Mouse (Mus musculus) kidney, postnatal 0 days (tissue): Measurements from ENCODE around the gene Apof. TPM values are rescaled to one million over a fixed set of nuclear protein-coding genes. Genes with fewer than 3 reads are reported as not detected.

Experiments
- ATAC-seq: fragments of 200-750 bp; cut with Nextera tagmentation; replicated peaks from 2 replicates; pipeline ENCODE4 v1.8.0; 2017; ENCODE audit warnings: low read depth, moderate number of reproducible peaks, moderate TSS enrichment, moderate library complexity; ENCODE audit not compliant: low FRiP score
- DNase-seq: peaks from one replicate; pipeline ENCODE4 v3.0.0-alpha.2; 2016; ENCODE audit warnings: low spot score
- H3K27ac ChIP-seq: fragments of 300-500 bp; sonication (generic); 2 replicates; pipeline ENCODE4 v1.5.1; 2014; ENCODE audit warnings: mild to moderate bottlenecking
- H3K27me3 ChIP-seq: fragments of 300-500 bp; sonication (generic); 2 replicates; pipeline ENCODE4 v1.6.1; 2014; ENCODE audit warnings: low read length, mixed read lengths; ENCODE audit not compliant: insufficient read depth
- H3K36me3 ChIP-seq: fragments of 300-500 bp; sonication (generic); 2 replicates; pipeline ENCODE4 v1.6.1; 2014; ENCODE audit warnings: low read length, mixed read lengths; ENCODE audit not compliant: insufficient read depth
- H3K4me1 ChIP-seq: fragments of 300-500 bp; sonication (generic); replicated peaks from 2 replicates; pipeline ENCODE4 v1.6.1; 2014; ENCODE audit warnings: antibody characterized with exemption, low read length, mixed read lengths; ENCODE audit not compliant: insufficient read depth
- H3K4me2 ChIP-seq: fragments of 300-500 bp; sonication (generic); 2 replicates; pipeline ENCODE4 v1.6.1; 2014; ENCODE audit warnings: mild to moderate bottlenecking, low read length, moderate library complexity, mixed read lengths
- H3K4me3 ChIP-seq: fragments of 300-500 bp; sonication (generic); replicated peaks from 2 replicates; pipeline ENCODE4 v1.5.1; 2014; ENCODE audit warnings: low read depth, low read length
- H3K9ac ChIP-seq: fragments of 300-500 bp; sonication (generic); 2 replicates; pipeline ENCODE4 v1.6.1; 2014; ENCODE audit warnings: low read depth, low read length
- H3K9me3 ChIP-seq: fragments of 300-500 bp; sonication (generic); replicated peaks from 2 replicates; pipeline ENCODE4 v1.6.1; 2016; ENCODE audit warnings: low read length, inconsistent platforms, mixed read lengths
- CTCF ChIP-seq: IDR thresholded peaks from 2 replicates; pipeline ENCODE4 v1.5.1; 2016; ENCODE audit warnings: antibody characterized with exemption, low read depth, mild to moderate bottlenecking, moderate library complexity
- WGBS: fragments of 180-500 bp; shearing (Covaris S2); extraction: QIAGEN DNeasy Blood & Tissue Kit; methylation state at CpG from one replicate; pipeline ENCODE4 v1.1.7; 2014; 5-methylcytosine and 5-hydroxymethylcytosine counted together
- polyA plus RNA-seq: library from polyadenylated mRNA; unstranded; fragments of >200 nt; fragmentation: Nextera tagmentation; extraction: Ambion mirVana; gene quantifications from 2 replicates; pipeline ENCODE4 v1.2.1, GENCODE M21; 2015

Gene Apof
- polyA plus RNA-seq, 1 experiment from 2014 or later = 0.21 TPM

DNA sequence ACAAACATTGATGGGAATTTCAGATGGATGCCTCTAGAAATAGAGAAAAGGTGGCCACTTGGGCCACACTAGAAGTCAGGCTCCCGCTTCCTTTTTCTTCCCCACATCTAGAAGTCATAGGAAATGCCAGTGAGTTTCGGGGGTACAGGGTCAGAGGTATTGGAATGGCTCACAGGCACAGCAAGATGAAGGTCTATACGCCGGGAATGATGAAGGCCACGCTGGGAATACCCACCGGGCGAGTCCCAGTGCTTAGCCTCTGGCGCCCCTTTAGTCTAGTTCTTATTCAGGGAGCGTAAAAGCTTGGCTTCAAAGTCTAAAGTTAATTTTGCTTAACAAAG is 34.3 kb downstream of the Apof start:
- under 1% methylated on average over 9 of the region's 9 CpGs for WGBS
- TF ChIP-seq CTCF = no peak
- peaks cover 15% of the 10 kb centered on the region for H3K4me1 ChIP-seq
- peak overlapping the region; percentile 81 for H3K9ac ChIP-seq
- peak overlapping the region; percentile 84 for H3K4me2 ChIP-seq
- DNase-seq (no peak), ATAC-seq (peak; percentile 53)
- peak overlapping the region; percentile 57 for H3K4me3 ChIP-seq
- no peaks in the 10 kb centered on the region for H3K27me3 ChIP-seq
- 0 out of 2 replicates have a peak, but pooled peaks cover 5% of the 10 kb centered on the region for H3K36me3 ChIP-seq
- peak overlapping the region; percentile 98 for H3K27ac ChIP-seq
- H3K9me3 ChIP-seq = no peaks in the 10 kb centered on the region

DNA sequence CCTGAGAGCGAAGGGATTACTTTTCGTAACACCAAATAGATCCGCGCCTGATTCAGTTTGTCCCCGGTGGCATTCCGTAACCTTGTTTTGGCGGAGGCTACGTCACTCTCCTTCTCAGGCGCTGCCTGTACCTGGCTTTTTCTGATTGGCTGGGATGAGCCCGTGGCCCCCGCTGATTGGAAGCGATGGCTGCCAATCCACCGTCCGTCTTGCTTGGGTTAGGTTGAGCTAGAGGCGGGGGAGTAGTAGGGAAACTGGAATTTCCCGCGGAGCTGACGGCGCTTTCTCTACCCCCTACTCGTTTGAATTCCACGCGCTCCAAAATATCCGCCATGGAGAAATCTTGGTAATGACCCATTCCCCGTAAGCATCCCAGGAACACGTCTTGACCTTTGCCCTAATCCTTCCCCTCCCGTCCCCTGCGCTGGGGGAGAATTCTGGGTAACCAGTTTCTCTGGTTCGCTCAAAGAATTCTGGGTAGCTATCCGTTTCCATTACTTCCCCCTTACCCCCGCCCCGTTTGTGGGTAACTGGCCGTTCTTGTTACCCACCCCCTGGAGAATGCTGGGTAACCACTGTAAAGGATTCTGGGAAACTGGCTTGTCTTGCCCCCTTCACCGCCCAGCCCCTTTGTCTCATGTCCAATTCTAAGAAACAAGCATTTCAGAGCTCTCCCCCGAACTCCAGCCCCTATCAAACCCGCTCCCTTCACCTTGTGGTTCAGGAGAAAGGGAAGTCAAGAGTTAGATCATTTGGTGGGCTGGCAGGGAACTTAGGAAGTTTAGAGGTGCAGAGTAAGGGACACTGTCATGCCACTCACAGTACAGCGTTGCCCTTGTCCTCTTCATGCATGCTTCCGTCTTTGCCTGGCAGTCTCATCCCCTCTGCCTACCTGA is 34.9 kb downstream of the Apof start, which contains the start of gene Pan2:
Gene Pan2 (plus strand): TSS at position 210 of the 896 bp plus-strand sequence.
- no peaks in the 10 kb centered on the region for H3K27me3 ChIP-seq
- H3K4me1 ChIP-seq = peaks cover 15% of the 10 kb centered on the region
- ATAC-seq = peak; percentile 99

DNA sequence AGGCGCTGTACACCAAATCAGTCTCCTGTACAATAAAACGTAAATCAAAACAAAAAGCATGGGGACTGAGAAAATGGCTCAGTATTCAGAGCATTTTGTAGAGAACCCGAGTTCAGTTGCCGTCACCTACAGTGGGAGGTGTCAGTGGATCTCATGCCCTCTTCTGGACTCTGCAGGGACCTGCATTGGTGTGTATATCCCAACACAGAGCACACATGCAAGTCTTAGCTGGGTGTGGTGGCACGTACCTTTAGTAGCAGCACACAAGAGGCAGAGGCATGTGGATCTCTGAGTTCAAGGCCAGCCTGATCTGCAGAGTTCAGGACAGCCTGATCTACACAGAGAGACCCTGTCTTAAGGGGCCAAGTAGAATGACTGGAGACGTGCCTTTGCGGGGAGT is 41.2 kb downstream of the Apof start:
- TF ChIP-seq CTCF = no peak
- H3K36me3 ChIP-seq = peaks cover 43% of the 10 kb centered on the region
- H3K4me2 ChIP-seq = no peak overlapping the region
- no peak overlapping the region for H3K27ac ChIP-seq
- no peak overlapping the region for H3K4me3 ChIP-seq
- no peaks in the 10 kb centered on the region for H3K27me3 ChIP-seq
- H3K9me3 ChIP-seq = no peaks in the 10 kb centered on the region
- no peak for DNase-seq
- no peaks in the 10 kb centered on the region for H3K4me1 ChIP-seq
- no peak overlapping the region for H3K9ac ChIP-seq
- 90% methylated on average over 7 of the region's 7 CpGs for WGBS
- ATAC-seq = no peak

More for the DNA sequence above, 34.9 kb downstream of the Apof start, which contains the start of gene Pan2:
- Histone ChIP-seq H3K27ac (peak within 1 kb of the TSS; percentile 98), H3K4me2 (peak within 1 kb of the TSS; percentile 84), H3K9me3 (no peaks in the 10 kb centered on the region), H3K4me3 (peak within 1 kb of the TSS; percentile 57), H3K9ac (peak within 1 kb of the TSS; percentile 81), H3K36me3 (0 out of 2 replicates have a peak, but pooled peaks cover 5% of the 10 kb centered on the region)
- WGBS = 1% methylated on average over 37 of the region's 37 CpGs
- peak; percentile 99 for DNase-seq
- TF ChIP-seq CTCF = no peak

DNA sequence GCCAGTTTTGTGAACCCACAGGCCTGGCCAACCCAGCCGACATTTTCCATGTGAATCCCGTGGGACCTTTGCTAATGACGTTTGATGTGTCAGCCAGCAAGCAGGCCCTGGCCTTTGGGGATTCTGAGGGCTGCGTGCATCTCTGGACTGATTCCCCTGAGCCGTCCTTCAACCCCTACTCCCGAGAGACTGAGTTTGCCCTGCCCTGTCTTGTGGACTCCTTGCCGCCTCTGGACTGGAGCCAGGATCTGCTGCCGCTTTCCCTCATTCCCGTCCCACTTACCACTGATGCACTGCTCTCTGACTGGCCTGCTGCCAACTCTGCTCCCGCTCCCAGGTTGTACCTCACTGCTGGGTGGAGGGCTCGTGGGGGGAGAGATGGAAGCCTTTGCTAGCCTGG is 41.7 kb downstream of the Apof start:
- H3K27me3 ChIP-seq = no peaks in the 10 kb centered on the region
- 60% methylated on average over 11 of the region's 11 CpGs for WGBS

DNA sequence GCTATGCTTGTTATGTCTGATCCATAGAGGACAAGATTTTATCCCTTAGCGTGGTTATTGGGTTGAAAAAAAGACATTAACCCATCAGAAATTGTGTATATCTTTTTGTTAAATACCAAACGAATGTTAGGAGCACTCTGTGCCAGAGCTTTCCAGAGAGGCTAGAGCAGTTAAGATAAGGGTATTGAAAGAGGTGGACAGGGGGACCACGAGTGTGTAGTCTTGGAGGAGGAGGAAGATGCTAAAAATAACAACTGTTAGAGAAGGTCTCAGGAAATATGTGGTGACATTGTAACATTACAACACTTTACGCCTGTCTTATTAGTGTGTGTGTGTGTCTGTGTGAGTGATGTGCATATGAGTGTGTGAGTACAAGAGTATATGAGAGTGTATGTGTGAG is 42.4 kb downstream of the Apof start:
- DNase-seq (no peak), ATAC-seq (no peak)
- Histone ChIP-seq H3K4me2 (no peak overlapping the region), H3K4me1 (no peaks in the 10 kb centered on the region), H3K4me3 (no peak overlapping the region), H3K9ac (no peak overlapping the region), H3K27ac (no peak overlapping the region), H3K27me3 (no peaks in the 10 kb centered on the region), H3K9me3 (no peaks in the 10 kb centered on the region), H3K36me3 (peaks cover 54% of the 10 kb centered on the region)
- WGBS = 83% methylated on average over 4 of the region's 4 CpGs
- TF ChIP-seq CTCF = no peak

More for the DNA sequence above, 41.7 kb downstream of the Apof start:
- no peak for TF ChIP-seq CTCF
- Histone ChIP-seq H3K4me2 (no peak overlapping the region), H3K9ac (no peak overlapping the region), H3K9me3 (no peaks in the 10 kb centered on the region), H3K4me3 (no peak overlapping the region), H3K36me3 (peaks cover 48% of the 10 kb centered on the region), H3K4me1 (no peaks in the 10 kb centered on the region), H3K27ac (no peak overlapping the region)
- ATAC-seq (no peak), DNase-seq (no peak)

DNA sequence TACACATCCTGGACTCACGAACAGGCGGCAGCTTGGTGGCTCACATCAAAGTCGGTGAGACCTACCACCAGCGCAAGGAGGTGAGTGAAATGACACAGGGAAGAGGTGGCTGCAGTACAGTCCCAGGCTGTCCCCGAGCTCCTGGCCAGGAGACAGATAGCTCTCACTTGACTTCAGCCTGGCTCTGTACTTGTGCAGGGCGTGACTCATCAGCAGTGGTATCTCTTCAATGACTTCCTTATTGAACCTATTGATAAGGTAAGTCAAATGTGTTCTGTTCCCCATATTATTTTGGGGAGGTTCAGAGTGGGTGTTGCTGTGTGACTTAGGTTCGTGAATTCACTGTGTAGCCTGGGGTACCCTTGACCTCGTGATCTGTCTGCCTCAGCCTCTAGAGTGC is 47.1 kb downstream of the Apof start:
- no peak for TF ChIP-seq CTCF
- no peak for DNase-seq
- H3K36me3 ChIP-seq = peaks cover 64% of the 10 kb centered on the region
- H3K4me2 ChIP-seq = no peak overlapping the region
- no peak overlapping the region for H3K9ac ChIP-seq
- H3K9me3 ChIP-seq = no peaks in the 10 kb centered on the region
- H3K27me3 ChIP-seq = no peaks in the 10 kb centered on the region
- ATAC-seq = no peak
- no peak overlapping the region for H3K4me3 ChIP-seq
- H3K4me1 ChIP-seq = no peaks in the 10 kb centered on the region
- no peak overlapping the region for H3K27ac ChIP-seq
- WGBS = 92% methylated on average over 8 of the region's 8 CpGs

Other genes with a start within 250 kb of the Apof start
- 769 and 820 TPM in 2 replicates for gene Naca, start 233.1 kb upstream of the Apof start, polyA plus RNA-seq
- gene Ptges3, start 209.7 kb upstream of the Apof start, polyA plus RNA-seq = 467 and 468 TPM in 2 replicates
- gene Atp5b, start 185.4 kb upstream of the Apof start, polyA plus RNA-seq = 3,631 and 3,848 TPM in 2 replicates
- 9.8 and 11.3 TPM in 2 replicates for gene Baz2a, start 177.1 kb upstream of the Apof start, polyA plus RNA-seq
- 27.0 and 30.0 TPM in 2 replicates for gene Rbms2, start 88.4 kb upstream of the Apof start, polyA plus RNA-seq
- gene Gls2, start 74.2 kb upstream of the Apof start, polyA plus RNA-seq = 0.68 and 0.79 TPM in 2 replicates
- gene Spryd4, start 56.9 kb upstream of the Apof start, polyA plus RNA-seq = 31.5 and 35.1 TPM in 2 replicates
- not detected in 2 replicates for gene Mip, start 42.8 kb upstream of the Apof start, polyA plus RNA-seq
- 26.4 and 33.3 TPM in 2 replicates for gene Timeless, start 36.6 kb upstream of the Apof start, polyA plus RNA-seq
- 0.11 and 0.34 TPM in 2 replicates for gene Apon, start 14.6 kb upstream of the Apof start, polyA plus RNA-seq
- 9.0 and 10.9 TPM in 2 replicates for gene Stat2, start 1.9 kb downstream of the Apof start, polyA plus RNA-seq
- 0.13 and 0.16 TPM in 2 replicates for gene Il23a, start 30.1 kb downstream of the Apof start, polyA plus RNA-seq
- gene Pan2, start 34.7 kb downstream of the Apof start, polyA plus RNA-seq = 26.5 and 28.5 TPM in 2 replicates
- 350 and 363 TPM in 2 replicates for gene Cnpy2, start 53.8 kb downstream of the Apof start, polyA plus RNA-seq
- 167 and 195 TPM in 2 replicates for gene Cs, start 69.1 kb downstream of the Apof start, polyA plus RNA-seq
- gene Coq10a, start 100.3 kb downstream of the Apof start, polyA plus RNA-seq = 18.3 and 19.7 TPM in 2 replicates
- gene Ankrd52, start 108.4 kb downstream of the Apof start, polyA plus RNA-seq = 6.2 TPM in 2 replicates
- gene Slc39a5, start 132.6 kb downstream of the Apof start, polyA plus RNA-seq = 56.0 and 64.8 TPM in 2 replicates
- 82.4 and 85.5 TPM in 2 replicates for gene Nabp2, start 142.8 kb downstream of the Apof start, polyA plus RNA-seq
- 34.9 and 39.3 TPM in 2 replicates for gene Rnf41, start 143.0 kb downstream of the Apof start, polyA plus RNA-seq
- 40.5 and 44.9 TPM in 2 replicates for gene Smarcc2, start 190.6 kb downstream of the Apof start, polyA plus RNA-seq
- gene Myl6, start 225.5 kb downstream of the Apof start, polyA plus RNA-seq = 1,410 and 1,495 TPM in 2 replicates
- gene Myl6b, start 230.0 kb downstream of the Apof start, polyA plus RNA-seq = 3.2 and 3.7 TPM in 2 replicates